Mouse (Mus musculus) brain, embryonic 14.5 days (tissue): Measurements from ENCODE around the gene Tspo2.

Experiments
- CTCF ChIP-seq: fragments of 200-500 bp; IDR thresholded peaks from 2 replicates; pipeline ENCODE4 v1.5.1; 2012; ENCODE audit warnings: inconsistent platforms, mild to moderate bottlenecking, moderate library complexity, borderline replicate concordance; ENCODE audit not compliant: insufficient read depth, insufficient read length; ENCODE audit errors: extremely low read depth
- POLR2A ChIP-seq: fragments of 200-500 bp; IDR thresholded peaks from 2 replicates; pipeline ENCODE4 v1.6.1; 2012; ENCODE audit warnings: mild to moderate bottlenecking, inconsistent platforms, borderline replicate concordance; ENCODE audit not compliant: poor library complexity, insufficient read depth, insufficient read length, severe bottlenecking; ENCODE audit errors: extremely low read depth

DNA sequence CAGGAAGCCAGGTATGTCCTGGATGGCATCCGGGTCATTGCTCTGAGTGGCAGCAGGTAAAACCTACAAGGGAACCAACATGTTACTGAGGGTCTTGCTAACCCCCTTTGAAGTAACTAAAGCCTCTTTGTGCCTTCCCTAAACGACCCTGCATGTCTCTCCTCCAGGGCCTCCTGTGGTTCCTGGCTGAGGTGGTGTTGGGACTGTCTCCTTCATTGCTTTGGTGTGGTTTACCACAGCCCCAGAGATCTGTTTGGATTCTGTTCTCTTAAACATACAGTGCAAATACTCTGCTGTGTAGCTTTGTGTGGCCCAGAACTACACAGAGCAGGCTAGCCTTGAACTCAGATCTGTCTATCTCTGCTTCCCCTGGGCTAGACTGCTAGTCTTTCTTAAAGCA, 31.8 kb downstream of the Tspo2 start:
- TF ChIP-seq CTCF (no peak), POLR2A (no peak)
